Mouse (Mus musculus) c-Kit-positive CD71-positive TER-119-positive erythroid progenitor cells, embryonic 14.5 days (primary cell): Measurements from ENCODE around the gene Gm9844.
"Not testable (repeated sequence)": the region's sequence is repeated elsewhere in the genome, so short reads cannot be mapped to it uniquely, and the experiment has no call there.

Experiments
- DNase-seq: peaks from one replicate; pipeline ENCODE4 v3.0.0-alpha.2; 2013; ENCODE audit warnings: low spot score

Gene Gm9844

DNA sequence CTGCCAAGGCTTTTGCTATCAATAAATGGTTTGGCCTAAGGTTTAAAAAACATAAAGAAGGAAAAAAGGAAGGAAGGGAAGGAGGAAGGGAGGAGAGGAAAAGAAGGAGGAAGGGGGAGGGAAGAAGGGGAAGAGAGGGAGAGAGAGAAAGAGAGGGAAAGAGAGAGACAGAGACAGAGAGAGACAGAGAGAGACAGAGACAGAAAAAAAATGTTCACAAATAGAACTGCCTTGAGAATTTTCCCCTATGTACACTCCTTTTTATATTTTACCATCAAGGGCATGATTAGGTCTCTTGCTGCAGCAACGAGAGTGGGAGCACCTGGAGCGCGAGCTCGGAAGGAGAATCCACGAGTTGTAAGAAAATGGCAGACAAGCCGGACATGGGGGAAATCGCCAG is at the start of gene Gm9844:
TSS of gene Gm9844 (plus strand) at position 301 of the 400 bp plus-strand sequence.
- DNase-seq, result no peak

DNA sequence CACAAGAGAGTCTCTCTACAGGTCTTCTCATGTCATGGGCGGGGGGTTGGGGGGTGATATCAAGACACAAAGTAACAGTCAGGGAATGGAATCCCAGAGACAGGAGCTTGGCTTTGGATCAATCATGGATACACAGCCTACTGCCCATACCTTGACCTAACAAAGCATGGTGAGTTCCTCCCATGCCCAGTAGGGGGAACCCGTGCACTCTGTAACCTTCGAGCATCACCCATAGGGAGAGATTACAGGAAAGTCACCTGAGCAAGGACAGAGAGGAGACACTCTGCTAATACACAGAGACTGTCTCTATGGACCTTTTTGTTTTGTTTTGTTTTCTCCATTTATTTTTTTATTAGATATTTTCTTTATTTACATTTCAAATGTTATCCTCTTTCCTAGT is 44.5 kb upstream of the Gm9844 start:
- DNase-seq, result peak; percentile 75

DNA sequence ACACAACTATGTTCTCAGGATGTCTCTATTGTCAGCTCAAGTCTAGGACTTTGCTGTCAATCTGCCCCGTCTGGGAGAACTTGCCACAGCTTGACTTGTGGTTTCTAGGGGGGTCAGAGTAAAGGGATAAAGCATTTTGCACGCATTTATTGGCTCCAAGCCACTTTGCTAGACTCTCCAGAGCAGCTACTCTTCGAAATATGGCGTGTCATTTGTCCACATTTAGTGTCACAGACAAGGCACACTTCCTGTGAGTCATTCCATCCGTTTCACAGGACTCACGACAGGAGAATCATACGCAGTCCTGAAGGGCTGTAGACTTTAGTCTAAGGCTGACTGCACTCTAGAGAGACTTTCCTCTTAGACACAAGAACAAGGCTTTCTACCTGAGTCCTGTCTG is 37.6 kb upstream of the Gm9844 start:
- DNase-seq, result no peak

DNA sequence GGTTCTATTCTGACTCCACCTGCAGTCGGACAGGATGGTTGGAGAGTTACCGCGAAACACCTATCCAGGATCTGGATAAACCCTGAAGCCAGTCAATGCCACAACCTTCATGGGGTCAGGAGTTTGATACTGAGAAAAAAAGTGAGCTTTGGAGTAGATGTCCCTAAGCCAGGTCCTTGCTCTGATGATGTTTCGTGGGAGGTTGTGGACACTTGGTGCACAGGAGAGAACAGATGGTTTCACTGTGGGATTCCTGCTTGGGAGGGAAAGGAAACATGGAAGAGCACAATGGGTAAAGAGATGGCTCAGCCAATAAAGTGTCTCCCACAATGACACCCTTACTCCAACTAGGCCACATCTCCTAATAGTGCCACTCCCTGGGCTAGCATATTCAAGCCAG is 34.8 kb upstream of the Gm9844 start:
- no peak for DNase-seq

DNA sequence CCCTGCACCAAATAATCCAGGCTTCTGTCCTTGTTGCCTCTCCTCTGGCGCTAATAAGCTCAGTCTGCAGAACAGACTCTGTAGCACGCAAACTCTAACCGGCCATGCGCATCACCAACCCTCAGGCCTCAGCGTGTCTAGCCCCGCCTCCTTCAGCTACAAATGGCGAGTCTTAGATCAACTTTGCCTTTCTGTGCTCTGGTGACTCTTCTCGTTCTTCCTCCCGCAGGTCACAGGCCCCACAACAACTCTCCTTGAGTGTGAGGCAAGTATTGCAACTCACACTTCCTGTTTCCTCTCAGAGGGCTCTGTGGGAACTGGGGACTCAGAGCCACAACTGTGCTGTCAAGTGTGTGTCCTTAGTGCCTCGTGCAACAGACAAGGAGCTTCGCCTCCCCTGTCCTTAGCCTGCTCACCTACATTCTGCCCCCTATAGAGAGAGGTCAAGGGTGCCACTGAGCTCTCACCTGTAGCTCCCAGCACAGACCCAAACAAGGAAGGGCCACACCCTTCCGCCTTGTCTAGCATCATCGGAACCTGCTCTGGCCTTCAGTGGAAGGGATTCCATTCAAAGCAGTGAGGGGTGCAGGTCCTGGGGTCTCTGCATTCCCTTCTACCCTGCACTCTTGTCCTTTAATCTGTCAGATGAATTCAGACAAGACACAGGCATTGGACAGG is 23.1 kb upstream of the Gm9844 start:
- not testable (repeated sequence) for DNase-seq

DNA sequence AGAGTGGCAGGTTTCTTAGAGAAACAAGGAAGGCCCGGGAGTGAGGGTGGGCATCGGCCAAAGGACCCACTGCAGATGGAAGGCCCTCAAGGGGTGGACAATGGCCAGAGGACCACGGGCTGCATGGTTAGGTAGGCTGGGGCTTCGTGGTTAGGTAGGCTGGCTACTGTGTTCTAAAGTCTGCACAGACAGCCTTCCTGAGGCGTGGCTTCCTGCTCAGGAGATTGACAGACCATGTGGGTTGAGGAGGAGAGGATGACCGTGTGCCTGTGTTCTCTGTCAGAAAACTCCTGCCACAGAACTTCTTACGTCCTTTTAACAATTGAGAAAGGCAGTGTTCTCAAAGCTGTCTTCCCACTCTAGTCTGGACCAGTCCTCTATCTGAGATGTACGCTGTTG is 22.6 kb upstream of the Gm9844 start:
- DNase-seq, result no peak

DNA sequence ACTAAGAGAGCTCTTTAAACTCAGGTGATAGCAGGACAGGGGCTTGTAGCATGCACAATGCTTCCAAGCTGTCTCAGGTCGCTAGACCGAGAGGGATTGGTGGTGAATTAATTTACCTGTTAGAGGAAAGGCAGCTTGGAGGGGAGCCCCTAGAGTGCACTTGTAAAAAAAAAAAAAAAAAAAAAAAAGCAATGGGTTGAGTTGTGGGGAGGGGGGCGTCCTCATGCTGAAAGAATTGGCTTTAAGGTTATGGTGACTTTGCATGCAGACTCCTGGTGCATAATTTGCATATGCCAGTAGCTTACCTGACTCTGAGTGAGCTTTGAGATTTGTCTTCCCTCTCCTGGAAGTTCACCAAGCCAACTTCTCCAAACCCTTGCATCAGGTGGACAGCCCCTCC is 21.7 kb upstream of the Gm9844 start:
- DNase-seq, result no peak

DNA sequence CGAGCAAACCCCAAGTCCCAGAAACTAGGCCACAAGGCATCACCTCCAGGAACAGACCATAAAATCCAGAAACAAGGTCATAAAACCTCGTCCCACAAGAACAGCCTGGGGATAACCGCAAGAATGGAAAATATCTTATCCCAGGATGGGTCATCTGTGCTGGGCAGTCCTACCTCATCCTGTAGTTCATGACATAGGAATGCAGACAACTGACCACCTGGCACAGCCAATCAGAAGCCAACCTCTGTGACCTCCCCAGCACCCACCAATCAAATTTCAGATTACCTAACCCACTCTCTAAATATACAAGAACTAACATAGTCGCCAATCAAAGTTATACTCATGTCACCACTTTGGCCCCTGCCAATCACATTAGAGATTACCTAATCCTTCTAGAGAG is 21.0 kb upstream of the Gm9844 start:
- no peak for DNase-seq

DNA sequence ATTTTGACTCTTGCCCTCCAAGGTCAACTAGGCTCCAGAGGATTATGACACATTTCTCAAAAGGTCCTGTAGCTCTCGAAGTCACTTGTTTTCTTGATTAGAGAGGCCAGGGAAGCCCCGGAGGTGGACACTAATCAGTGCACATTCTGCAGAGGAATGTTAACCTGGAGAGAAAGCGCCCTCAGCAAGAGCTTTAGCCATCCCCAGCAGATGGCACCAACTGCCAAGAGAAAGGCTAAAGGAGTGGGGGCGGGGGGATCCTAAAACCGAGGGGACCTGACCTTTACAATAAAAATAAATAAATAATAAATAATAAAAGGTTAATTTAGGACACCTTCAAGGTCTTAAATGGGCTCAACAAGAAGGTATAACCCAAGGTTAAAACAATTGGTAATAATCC is 17.9 kb upstream of the Gm9844 start:
- DNase-seq, result no peak

DNA sequence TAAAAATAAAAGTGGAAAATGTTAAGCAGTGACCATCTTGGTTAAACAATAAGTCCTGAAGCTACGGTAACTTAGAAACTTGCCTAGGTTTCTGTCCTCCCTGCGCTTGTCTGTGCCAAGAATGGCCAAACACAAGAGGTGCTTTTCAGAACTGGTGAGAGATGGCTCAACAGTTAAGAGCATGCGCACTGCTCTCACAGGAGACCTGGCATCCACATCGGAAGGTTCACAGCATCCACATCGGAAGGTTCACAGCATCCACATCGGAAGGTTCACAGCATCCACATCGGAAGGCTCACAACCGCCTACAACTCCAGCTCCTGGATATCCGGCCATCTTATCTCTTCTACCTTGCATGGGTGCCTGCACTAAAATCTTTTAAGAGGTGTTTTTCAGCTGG is 16.8 kb upstream of the Gm9844 start:
- no peak for DNase-seq

DNA sequence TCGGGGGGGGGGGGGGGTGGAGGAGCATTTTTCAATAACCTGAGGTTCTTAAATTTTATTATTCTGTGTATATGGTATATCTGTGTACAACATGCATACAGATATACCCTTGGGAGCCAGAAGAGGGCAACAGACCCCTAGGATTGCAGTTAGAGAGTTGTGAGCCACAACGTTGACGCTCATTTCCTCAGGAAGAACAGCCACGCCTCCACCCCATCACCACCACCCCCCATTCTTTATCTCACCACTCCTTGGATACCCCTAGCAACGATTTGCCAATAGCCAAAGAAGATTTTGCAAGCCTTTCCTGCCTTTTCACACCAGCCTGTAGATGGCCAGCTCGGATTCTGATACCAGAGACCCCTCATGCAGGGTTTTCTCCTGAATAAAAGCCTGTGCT is 16.3 kb upstream of the Gm9844 start:
- peak; percentile 46 for DNase-seq

DNA sequence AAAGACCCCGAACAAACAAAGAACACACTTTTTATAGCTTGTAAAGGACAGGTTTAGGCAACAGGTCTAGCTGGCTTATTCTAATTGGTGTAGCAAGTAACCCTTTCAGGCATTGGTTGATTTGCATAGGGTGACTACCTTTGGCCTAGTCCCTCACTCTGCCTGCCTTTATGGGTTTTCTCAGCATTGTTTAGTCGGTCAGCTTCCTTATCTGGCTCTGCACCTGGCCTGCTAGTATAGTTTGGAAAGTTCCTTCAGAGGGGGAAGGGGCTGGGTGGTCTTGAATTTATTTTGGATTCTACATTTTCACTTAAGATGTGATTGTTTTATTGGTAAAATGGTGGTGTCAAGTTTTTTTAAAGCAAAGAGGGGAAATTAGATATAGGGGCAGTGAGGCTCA is 15.4 kb upstream of the Gm9844 start:
- DNase-seq, result not testable (repeated sequence)

DNA sequence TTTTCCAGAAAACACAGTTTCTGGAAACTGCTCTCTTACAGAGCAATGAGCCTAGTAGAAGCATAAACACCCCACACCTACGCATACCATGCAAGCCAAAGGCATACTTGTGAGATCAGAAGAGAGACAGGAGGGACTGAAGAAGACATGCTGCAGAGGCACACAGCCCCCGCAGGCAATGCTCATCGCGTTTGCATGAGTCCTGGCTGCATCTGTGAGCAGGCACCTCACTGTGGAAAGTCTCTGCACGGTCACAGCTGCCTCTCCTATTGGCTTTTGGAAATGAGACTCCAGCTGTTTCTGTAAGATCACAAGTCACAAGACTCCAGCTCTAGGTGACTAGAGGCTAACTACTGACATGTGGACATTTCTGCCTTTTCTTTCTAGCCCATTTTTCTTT is 11.9 kb upstream of the Gm9844 start:
- no peak for DNase-seq

DNA sequence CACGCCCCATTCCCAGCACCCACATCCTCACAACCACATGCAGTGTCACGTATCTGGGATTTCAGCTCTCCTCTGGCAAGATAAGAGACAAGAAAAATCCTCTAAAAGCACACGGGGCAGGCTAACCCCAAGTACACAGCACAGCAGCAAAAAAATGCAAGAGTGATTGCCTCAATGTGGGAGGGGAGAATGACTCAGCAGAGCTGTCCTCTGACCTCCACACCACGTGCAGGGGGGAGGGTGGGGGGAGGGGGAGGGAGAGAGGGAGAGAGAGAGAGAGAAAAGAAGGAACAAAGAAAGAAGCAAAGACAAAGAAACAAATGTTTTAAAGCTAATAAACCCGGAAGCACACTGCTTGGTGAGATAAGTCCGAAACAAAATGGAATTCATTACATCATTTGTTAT is 11.1 kb upstream of the Gm9844 start:
- DNase-seq, result peak; percentile 79

DNA sequence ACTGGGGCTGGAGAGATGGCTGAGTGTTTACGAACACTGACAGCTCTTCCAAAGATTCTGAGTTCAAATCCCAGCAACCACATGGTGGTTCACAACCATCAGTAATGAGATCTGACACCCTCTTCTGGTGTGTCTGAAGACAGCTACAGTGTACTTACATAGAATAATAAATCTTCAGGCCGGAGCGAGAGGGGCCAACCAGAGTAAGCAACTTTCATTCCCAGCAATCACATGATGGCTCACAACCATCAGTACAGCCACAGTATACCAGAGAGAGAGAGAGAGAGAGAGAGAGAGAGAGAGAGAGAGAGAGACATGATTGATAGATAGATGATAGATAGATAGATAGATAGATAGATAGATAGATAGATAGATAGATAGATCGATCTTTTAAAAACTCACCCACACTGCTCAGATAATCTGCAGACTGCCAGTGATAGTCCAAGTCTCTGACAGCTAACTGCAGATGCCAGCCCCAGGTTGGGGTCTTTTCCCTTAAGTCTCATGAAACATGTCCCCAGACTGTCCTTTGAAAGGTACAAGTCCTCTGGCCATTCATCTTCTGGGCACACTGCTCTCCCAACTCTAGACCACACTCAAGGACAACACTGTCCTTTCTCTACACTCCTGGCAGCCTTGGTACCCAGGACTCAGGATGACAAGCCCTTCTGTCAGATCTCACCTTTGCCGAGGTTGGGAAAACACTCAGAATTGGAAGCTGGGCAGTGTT is 10.3 kb upstream of the Gm9844 start:
- DNase-seq, result no peak

DNA sequence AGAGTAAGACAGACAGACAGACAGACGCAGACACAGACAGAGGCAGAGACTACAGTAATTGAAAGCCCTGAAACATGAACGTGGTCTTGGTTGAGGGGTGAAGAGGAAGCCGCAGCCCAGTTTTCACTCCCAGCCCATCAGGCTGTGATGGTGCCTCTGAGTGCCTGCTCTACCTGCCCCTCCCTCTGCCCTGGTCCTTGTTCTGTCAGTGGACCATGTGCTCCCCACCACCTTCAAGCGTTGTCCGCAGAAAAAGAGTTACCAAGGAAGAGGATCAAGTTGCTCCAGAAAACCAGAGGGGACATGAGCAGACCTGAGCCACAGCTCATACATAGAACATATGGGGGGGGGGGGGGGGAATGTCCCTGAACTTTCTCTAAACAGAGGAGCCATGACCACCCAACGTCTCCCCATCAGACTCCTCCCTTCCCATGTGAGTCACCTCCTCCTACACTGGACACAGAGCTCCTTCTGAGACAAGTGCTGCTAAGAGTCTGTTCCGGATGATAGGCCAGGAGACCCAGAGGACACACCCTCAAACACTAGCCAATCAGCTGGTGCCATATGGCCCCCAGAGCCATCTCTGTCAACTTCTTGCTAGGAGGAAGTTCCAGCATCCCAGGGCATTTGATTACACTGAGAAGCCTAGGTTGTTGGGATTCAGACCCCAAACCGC is 9.3 kb upstream of the Gm9844 start:
- peak; percentile 93 for DNase-seq

DNA sequence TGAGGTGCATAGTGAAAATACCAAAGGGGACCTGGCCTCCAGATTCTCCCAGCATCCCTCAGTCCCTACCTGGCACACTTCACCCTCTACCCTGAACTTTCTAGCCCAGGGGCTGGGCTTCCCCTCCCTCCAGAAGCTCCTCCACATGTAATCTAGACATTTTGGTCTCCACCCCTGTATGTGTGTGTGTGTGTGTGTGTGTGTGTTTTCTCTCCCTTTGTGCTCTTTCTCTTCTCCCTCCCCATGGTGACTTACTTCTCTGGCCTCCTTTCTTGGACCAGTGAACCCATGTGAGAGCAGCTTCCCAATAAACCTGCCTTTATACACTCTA is 8.8 kb upstream of the Gm9844 start:
- DNase-seq, result no peak

DNA sequence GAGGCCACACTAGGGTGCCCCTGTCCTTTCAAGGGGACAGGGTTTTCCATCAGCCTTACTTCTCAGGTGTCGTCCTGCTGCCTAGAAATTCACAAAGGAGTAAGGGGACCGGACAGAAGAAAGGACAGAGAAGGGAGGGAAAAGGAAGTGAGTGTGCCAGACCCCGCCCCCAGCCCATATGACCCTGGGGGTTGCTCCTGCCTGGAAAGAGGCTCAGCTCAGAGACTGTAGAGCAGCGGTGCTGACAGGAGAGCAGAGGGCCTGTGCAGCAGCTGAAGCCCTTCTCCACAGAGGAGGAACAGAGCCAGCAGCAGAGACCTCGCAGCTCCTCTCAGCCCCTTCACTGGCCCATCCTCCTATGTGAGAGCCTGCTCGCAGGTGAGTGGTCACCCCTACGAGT is 8.3 kb upstream of the Gm9844 start:
- no peak for DNase-seq

DNA sequence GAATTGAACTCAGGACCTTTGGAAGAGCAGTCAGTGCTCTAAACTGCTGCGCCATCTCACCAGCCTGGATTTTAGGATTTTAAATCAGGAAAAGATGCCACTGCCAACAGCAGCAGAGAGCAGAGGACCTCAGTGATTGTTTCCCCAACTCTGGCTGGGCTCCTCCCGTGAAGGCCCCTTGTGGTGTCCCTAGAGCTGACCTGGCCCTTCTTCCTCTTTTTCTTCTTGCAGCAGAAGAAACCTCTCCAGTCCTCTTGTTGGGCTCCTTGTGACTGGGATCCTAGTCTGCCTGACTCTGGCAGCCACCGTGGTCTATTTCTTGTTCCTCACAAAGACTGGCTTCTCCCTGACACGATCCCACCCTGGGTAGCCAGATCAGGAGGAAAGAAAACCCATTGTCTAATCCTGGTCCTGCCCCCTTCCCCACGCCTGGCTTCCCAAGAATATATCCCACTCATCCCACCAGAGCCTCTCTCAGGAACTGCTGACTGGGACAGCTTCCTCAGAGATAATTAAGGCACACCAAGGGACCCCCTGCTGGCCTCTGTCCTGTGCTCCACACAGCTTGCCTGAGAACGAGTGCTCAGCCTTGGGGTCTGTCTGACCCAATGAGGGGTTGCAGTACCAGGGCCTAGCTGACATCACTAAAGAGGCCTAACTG is 5.4 kb upstream of the Gm9844 start:
- no peak for DNase-seq

DNA sequence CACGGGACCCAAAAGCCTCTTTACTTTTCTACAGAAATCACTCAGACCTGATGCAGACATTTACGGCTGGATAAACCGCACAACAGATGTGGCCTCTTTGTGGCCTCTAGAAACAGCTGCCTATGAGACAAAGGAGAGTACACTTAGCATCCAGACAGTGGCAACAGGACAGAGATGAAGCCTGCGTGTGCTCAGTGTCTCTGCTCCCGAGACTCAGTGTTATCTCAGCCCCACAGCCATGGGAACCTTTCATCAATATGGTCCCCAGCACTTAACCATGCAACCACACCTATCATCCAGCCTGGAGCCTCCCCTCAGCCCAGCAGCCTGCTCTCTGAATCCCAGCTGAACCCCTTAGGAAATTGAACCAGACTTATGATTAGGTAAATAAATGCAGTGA is 2.8 kb upstream of the Gm9844 start:
- DNase-seq, result peak; percentile 79

DNA sequence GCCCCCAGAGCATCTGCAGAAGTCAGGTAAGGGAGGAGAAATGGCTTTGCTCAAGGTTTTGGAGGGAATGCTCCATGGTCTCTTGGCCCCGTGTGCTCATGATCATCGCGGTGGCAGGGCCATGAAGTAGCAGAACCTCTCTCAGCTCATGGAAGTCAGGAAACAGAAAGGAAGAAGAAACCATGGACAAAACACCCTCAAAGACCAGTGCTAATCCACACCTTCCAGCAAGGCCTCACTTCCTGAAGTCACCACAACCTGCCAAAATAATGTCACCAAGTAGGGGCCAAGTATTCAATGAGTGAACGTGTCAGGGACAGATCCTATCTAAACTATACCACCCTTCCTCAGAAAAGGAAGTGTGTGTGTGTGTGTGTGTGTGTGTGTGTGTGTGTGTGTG is 840 bp downstream of the Gm9844 start:
- no peak for DNase-seq

DNA sequence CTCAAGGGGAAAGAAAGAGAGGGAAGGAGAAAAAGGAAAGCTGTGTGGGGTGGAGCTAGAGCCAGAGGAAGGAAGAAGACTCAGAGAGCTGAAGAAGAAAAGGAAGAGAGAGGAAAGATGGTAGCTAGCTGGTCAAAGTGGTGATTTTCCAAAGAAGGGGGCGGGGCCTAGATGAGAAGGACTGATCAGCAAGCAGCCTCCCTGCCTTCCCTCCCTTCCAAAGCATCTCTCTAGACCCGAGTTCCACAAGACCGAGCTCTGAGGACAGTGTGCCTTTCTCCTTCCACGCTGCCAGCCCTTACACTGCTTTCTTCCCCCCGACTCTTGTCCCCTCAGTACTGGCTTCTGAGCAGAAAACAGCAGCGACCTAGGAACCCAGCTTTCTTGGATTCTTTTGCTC is 2.1 kb downstream of the Gm9844 start:
- DNase-seq, result no peak

DNA sequence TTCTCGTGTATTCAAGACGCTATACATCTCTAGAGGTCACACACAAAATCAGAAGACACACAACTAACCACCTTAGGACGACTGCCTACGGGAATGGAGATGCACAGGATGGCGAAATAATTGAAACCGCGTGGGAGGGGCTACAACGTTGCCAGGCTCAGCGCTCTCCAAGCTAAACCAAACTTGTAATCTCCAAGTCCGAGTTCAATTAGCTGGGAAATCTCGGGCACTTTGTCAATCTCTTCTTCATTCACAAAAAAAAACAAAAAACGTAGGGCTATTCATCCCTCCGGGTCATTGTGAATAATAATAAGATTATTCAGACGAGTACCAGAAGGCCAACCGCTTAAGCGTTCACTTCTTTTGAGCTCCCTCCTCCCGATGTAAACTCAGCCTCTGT is 7.1 kb downstream of the Gm9844 start:
- DNase-seq, result no peak
